Mouse (Mus musculus) heart, embryonic 13.5 days (tissue): ENCODE data around the gene Samd4b. TPM values are rescaled to one million over a fixed set of nuclear protein-coding genes. Genes with fewer than 3 reads are reported as not detected.
"Not testable (repeated sequence)": the region's sequence is repeated elsewhere in the genome, so short reads cannot be mapped to it uniquely, and the experiment has no call there.

ENCODE experiments used
- ATAC-seq: fragments of 200-750 bp; cut with Nextera tagmentation; 2 replicates; pipeline ENCODE4 v1.8.0; 2017; ENCODE audit warnings: moderate TSS enrichment; ENCODE audit not compliant: insufficient number of reproducible peaks, low FRiP score, low TSS enrichment; ENCODE audit errors: extremely low read depth
- H3K27ac ChIP-seq: fragments of 300-500 bp; sonication (generic); replicated peaks from 2 replicates; pipeline ENCODE4 v1.5.1; 2015; ENCODE audit warnings: moderate library complexity, mild to moderate bottlenecking, inconsistent platforms
- H3K27me3 ChIP-seq: fragments of 300-500 bp; sonication (generic); replicated peaks from 2 replicates; pipeline ENCODE4 v1.6.1; 2015; ENCODE audit warnings: mild to moderate bottlenecking, inconsistent platforms
- H3K36me3 ChIP-seq: fragments of 300-500 bp; sonication (generic); 2 replicates; pipeline ENCODE4 v1.6.1; 2015; ENCODE audit warnings: mild to moderate bottlenecking, inconsistent platforms
- H3K4me1 ChIP-seq: fragments of 300-500 bp; sonication (generic); 2 replicates; pipeline ENCODE4 v1.6.1; 2015; ENCODE audit warnings: inconsistent platforms
- H3K4me2 ChIP-seq: fragments of 300-500 bp; sonication (generic); 2 replicates; pipeline ENCODE4 v1.6.1; 2015; ENCODE audit warnings: inconsistent platforms, mild to moderate bottlenecking, moderate library complexity
- H3K4me3 ChIP-seq: fragments of 300-500 bp; sonication (generic); 2 replicates; pipeline ENCODE4 v1.5.1; 2015; ENCODE audit warnings: moderate library complexity, mild to moderate bottlenecking, inconsistent platforms
- H3K9ac ChIP-seq: fragments of 300-500 bp; sonication (generic); 2 replicates; pipeline ENCODE4 v1.6.1; 2015; ENCODE audit warnings: inconsistent platforms, mild to moderate bottlenecking, moderate library complexity
- H3K9me3 ChIP-seq: fragments of 300-500 bp; sonication (generic); 2 replicates; pipeline ENCODE4 v1.6.1; 2016; ENCODE audit warnings: inconsistent platforms
- WGBS: fragments of 180-500 bp; shearing (Covaris S2); methylation state at CpG from one replicate; pipeline ENCODE4 v1.1.7; 2015; ENCODE audit warnings: mixed read lengths; 5-methylcytosine and 5-hydroxymethylcytosine counted together
- polyA plus RNA-seq: library from polyadenylated mRNA; unstranded; fragments of >200 nt; fragmentation: Nextera tagmentation; extraction: Ambion mirVana; gene quantifications from 2 replicates; pipeline ENCODE4 v1.2.1, GENCODE M21; 2015

Gene Samd4b
- polyA plus RNA-seq, 1 experiment from 2014 or later: 23.3 TPM

- Histone ChIP-seq H3K27ac (peak within 1 kb of the TSS; percentile 76), H3K9me3 (no peaks in the 10 kb centered on the region), H3K4me3 (peak within 1 kb of the TSS; percentile 75), H3K4me2 (peak within 1 kb of the TSS; percentile 82), H3K27me3 (no peaks in the 10 kb centered on the region), H3K36me3 (peaks cover 67% of the 10 kb centered on the region), H3K4me1 (peaks cover 16% of the 10 kb centered on the region), H3K9ac (peak within 1 kb of the TSS; percentile 92)
- under 1% methylated on average over 58 of the region's 58 CpGs for WGBS
- peak; percentile 94 for ATAC-seq
Observed at GRCm38 (mm10) chr7:28392429-28393271, 205.3 kb downstream of the Samd4b start, which contains the start of the genes Med29 and Paf1. Med29 (minus strand) TSS chr7:28392708. Paf1 (plus strand) TSS chr7:28392951.

GRCm38 (mm10) chr7:28390331-28390730 lies 207.6 kb downstream of the Samd4b start:
- ATAC-seq: no peak
- Histone ChIP-seq H3K27me3 (no peaks in the 10 kb centered on the region), H3K9me3 (no peaks in the 10 kb centered on the region), H3K9ac (no peak overlapping the region), H3K4me3 (no peak overlapping the region), H3K27ac (no peak overlapping the region), H3K4me1 (peaks cover 20% of the 10 kb centered on the region), H3K36me3 (peaks cover 59% of the 10 kb centered on the region), H3K4me2 (no peak overlapping the region)
- WGBS: 96% methylated on average over 3 of the region's 3 CpGs

DNA sequence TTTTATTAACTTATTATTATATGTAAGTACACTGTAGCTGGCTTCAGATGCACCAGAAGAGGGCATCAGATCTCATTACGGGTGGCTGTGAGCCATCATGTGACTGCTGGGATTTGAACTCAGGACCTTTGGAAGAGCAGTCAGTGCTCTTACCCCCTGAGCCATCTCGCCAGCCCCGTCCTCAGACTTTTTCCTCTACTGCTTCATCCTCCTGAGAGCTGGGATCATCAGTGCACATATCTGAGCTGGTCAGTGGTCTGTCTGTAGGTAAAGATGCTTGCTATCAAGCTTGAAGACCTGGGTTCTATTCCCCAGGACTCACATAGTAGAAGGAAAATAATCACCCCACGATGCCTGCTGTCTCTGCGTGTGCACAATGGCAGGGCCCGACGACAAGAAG lies 210.6 kb downstream of the Samd4b start:
- H3K9ac ChIP-seq, H3K9me3 ChIP-seq, ATAC-seq, H3K4me3 ChIP-seq, H3K27ac ChIP-seq, H3K27me3 ChIP-seq, H3K4me2 ChIP-seq: not testable (repeated sequence)
- Histone ChIP-seq H3K36me3 (peaks cover 54% of the 10 kb centered on the region), H3K4me1 (peaks cover 29% of the 10 kb centered on the region)
- 84% methylated on average over 7 of the region's 7 CpGs for WGBS

DNA sequence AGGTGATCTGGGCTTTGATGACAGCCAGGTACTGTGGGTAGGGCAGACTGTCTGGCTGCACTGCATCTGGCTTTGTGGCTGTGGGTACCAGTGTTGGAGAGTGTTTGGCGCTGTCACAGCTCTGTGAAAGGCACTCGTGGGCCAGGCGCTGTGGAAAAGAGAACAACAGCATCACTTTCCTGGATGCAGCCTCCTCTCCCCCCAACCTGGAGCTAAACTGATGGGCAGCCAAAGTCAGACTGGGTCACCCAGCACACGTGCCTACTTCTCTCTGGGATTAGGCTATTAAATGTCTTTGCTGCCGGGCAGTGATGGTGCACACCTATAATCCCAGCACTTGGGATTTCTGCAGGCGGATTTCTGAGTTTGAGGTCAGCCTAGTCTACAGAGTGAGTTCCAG lies 211.1 kb downstream of the Samd4b start:
- H3K36me3 ChIP-seq: peaks cover 54% of the 10 kb centered on the region

DNA sequence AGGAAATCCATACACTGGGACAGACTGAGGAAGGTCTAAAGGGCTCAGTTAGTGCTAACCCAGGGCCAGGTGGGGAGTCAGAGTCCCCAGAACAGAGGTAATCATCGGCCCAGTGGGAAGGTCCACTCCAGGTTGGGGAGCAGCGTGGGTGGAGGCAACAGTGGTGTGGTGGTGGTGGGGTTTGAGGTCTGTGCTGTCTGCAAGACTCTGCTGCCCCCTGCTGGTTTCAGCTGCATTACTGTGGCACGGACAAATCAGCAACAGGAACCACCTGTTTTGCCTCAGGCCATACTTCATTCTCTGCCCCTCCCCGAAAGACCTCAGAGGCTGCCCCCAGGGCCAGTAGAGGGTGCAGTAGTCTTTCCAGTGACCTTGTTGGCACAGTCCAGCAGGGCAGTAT lies 211.5 kb downstream of the Samd4b start:
- peaks cover 31% of the 10 kb centered on the region for H3K4me1 ChIP-seq
- no peaks in the 10 kb centered on the region for H3K27me3 ChIP-seq
- no peak for ATAC-seq
- H3K4me3 ChIP-seq: no peak overlapping the region
- H3K9ac ChIP-seq: peak overlapping the region; percentile 24; the same call in 1 of the 2 replicates
- H3K9me3 ChIP-seq: no peaks in the 10 kb centered on the region
- no peak overlapping the region for H3K27ac ChIP-seq
- peaks cover 54% of the 10 kb centered on the region for H3K36me3 ChIP-seq
- H3K4me2 ChIP-seq: no peak overlapping the region
- WGBS: 9% methylated on average over 4 of the region's 4 CpGs

More for the DNA sequence above, 211.1 kb downstream of the Samd4b start:
- ATAC-seq, H3K9me3 ChIP-seq, H3K4me3 ChIP-seq, H3K4me2 ChIP-seq, H3K27ac ChIP-seq, H3K27me3 ChIP-seq, H3K9ac ChIP-seq: not testable (repeated sequence)
- 78% methylated on average over 6 of the region's 6 CpGs for WGBS
- peaks cover 31% of the 10 kb centered on the region for H3K4me1 ChIP-seq

DNA sequence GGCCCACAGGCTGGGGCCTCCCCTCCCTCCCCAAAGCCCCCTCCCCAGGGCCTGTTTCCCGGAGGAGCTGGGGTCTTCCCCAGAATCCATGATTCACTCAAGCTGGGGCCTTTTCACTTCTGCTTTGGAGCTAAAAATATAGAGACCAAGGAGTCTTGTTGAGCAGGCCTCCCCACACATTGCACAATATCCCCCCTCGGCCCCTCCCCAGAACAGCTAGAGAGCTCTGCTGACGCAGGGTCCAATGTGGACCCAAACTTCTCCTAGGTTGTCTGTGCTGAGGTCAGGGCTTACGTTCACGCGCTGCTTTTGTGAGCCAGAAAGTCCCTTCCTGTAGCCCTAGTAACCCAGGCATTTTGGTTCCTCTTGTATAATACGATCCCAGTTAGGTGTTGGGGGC lies 211.9 kb downstream of the Samd4b start:
- peaks cover 33% of the 10 kb centered on the region for H3K4me1 ChIP-seq
- H3K9ac ChIP-seq: peak overlapping the region; percentile 24; the same call in 1 of the 2 replicates
- H3K27ac ChIP-seq: no peak overlapping the region
- H3K36me3 ChIP-seq: peaks cover 54% of the 10 kb centered on the region
- no peaks in the 10 kb centered on the region for H3K27me3 ChIP-seq
- no peak overlapping the region for H3K4me2 ChIP-seq
- no peaks in the 10 kb centered on the region for H3K9me3 ChIP-seq
- WGBS: 72% methylated on average over 7 of the region's 7 CpGs
- H3K4me3 ChIP-seq: no peak overlapping the region
- ATAC-seq: no peak

DNA sequence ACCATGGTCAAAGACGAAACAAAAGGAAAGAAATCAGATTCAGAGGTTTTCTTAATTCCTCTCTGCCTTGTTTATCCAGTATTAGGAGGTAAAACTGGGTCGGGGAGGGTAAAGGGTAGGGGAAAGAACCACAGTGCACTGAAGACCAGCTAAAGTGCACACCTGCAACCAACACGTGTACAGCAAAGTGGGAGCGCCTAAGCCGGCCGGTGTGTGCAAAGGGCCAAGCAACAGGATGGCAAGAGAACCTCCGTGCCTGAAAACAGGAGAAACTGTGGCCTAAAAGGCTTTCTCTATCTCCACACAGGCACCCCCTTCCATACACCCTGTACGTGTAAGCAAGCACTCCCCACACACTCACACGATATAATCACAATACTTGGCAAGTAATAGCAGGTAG lies 212.7 kb downstream of the Samd4b start:
- H3K27me3 ChIP-seq: no peaks in the 10 kb centered on the region
- WGBS: 89% methylated on average over 9 of the region's 9 CpGs

GRCm38 (mm10) chr7:28384162-28384561 lies 213.8 kb downstream of the Samd4b start:
- 84% methylated on average over 6 of the region's 6 CpGs for WGBS
- no peaks in the 10 kb centered on the region for H3K9me3 ChIP-seq
- ATAC-seq: no peak
- H3K4me2 ChIP-seq: peak overlapping the region; percentile 88; the same call in 1 of the 2 replicates
- H3K9ac ChIP-seq: no peak overlapping the region
- no peaks in the 10 kb centered on the region for H3K27me3 ChIP-seq
- H3K27ac ChIP-seq: 0 out of 2 replicates have a peak overlapping the region, but pooled peaks have one; percentile 5
- no peak overlapping the region for H3K4me3 ChIP-seq
- peaks cover 36% of the 10 kb centered on the region for H3K36me3 ChIP-seq
- peaks cover 51% of the 10 kb centered on the region for H3K4me1 ChIP-seq

More for the DNA sequence above, 212.7 kb downstream of the Samd4b start:
- Histone ChIP-seq H3K36me3 (peaks cover 46% of the 10 kb centered on the region), H3K4me1 (peaks cover 41% of the 10 kb centered on the region), H3K27ac (no peak overlapping the region), H3K9me3 (no peaks in the 10 kb centered on the region), H3K4me3 (no peak overlapping the region), H3K9ac (no peak overlapping the region), H3K4me2 (no peak overlapping the region)
- ATAC-seq: no peak

GRCm38 (mm10) chr7:28383606-28384005 lies 214.3 kb downstream of the Samd4b start:
- H3K36me3 ChIP-seq: peaks cover 31% of the 10 kb centered on the region
- H3K9ac ChIP-seq: peak overlapping the region; percentile 85
- 77% methylated on average over 4 of the region's 4 CpGs for WGBS
- peak overlapping the region; percentile 100 for H3K27ac ChIP-seq
- H3K4me1 ChIP-seq: peaks cover 51% of the 10 kb centered on the region
- no peak for ATAC-seq
- no peaks in the 10 kb centered on the region for H3K27me3 ChIP-seq
- peak overlapping the region; percentile 88 for H3K4me2 ChIP-seq
- H3K4me3 ChIP-seq: no peak overlapping the region
- no peaks in the 10 kb centered on the region for H3K9me3 ChIP-seq

GRCm38 (mm10) chr7:28382981-28383396 lies 215.0 kb downstream of the Samd4b start:
- ATAC-seq: peak; percentile 38
- WGBS: 9% methylated on average over 11 of the region's 11 CpGs
- H3K27me3 ChIP-seq: no peaks in the 10 kb centered on the region
- H3K4me3 ChIP-seq: peak overlapping the region; percentile 46
- H3K27ac ChIP-seq: peak overlapping the region; percentile 100
- peaks cover 26% of the 10 kb centered on the region for H3K36me3 ChIP-seq
- peaks cover 54% of the 10 kb centered on the region for H3K4me1 ChIP-seq
- H3K9me3 ChIP-seq: no peaks in the 10 kb centered on the region
- peak overlapping the region; percentile 88 for H3K4me2 ChIP-seq
- peak overlapping the region; percentile 85 for H3K9ac ChIP-seq

- WGBS: 41% methylated on average over 9 of the region's 12 CpGs
- Histone ChIP-seq H3K4me3 (peak overlapping the region; percentile 46), H3K36me3 (peaks cover 26% of the 10 kb centered on the region), H3K9me3 (no peaks in the 10 kb centered on the region), H3K27ac (peak overlapping the region; percentile 100), H3K4me2 (peak overlapping the region; percentile 88), H3K27me3 (no peaks in the 10 kb centered on the region), H3K4me1 (peaks cover 60% of the 10 kb centered on the region), H3K9ac (peak overlapping the region; percentile 85)
- ATAC-seq: no peak
Observed at GRCm38 (mm10) chr7:28382347-28382951, 215.5 kb downstream of the Samd4b start.
